Mouse (Mus musculus) myocyte (in vitro differentiated cells): Measurements from ENCODE around the gene Pcmtd2. TPM values are rescaled to one million over a fixed set of nuclear protein-coding genes. Genes with fewer than 3 reads are reported as not detected.

Experiments used
- H3K27me3 ChIP-seq: one replicate; pipeline ENCODE4 v1.6.1; 2011; ENCODE audit not compliant: control insufficient read depth, insufficient read depth, insufficient read length
- H3K36me3 ChIP-seq: one replicate; pipeline ENCODE4 v1.6.1; 2011; ENCODE audit not compliant: control insufficient read depth, insufficient read depth
- H3K4me2 ChIP-seq: one replicate; pipeline ENCODE4 v1.6.1; 2011; ENCODE audit warnings: low read depth, control low read depth
- H3K4me3 ChIP-seq: one replicate; pipeline ENCODE4 v1.5.1; 2011; ENCODE audit warnings: mild to moderate bottlenecking, control low read depth, moderate library complexity
- H3K79me2 ChIP-seq: one replicate; pipeline ENCODE4 v1.6.1; 2011; ENCODE audit not compliant: control insufficient read depth, insufficient read depth
- H3ac ChIP-seq: one replicate; pipeline ENCODE4 v1.6.1; 2011; ENCODE audit not compliant: control insufficient read depth, insufficient read length
- CEBPB ChIP-seq: IDR thresholded peaks from 2 replicates; pipeline ENCODE4 v1.6.1; 2011; ENCODE audit warnings: mild to moderate bottlenecking, moderate library complexity; ENCODE audit not compliant: poor library complexity, insufficient read depth, severe bottlenecking
- E2F4 ChIP-seq: IDR thresholded peaks from one replicate; pipeline ENCODE4 v1.6.1; 2011; ENCODE audit warnings: mild to moderate bottlenecking, control low read depth, moderate library complexity; ENCODE audit not compliant: insufficient read depth
- MAX ChIP-seq: IDR thresholded peaks from one replicate; pipeline ENCODE4 v1.6.1; 2011; ENCODE audit warnings: low read depth, mild to moderate bottlenecking, control low read depth
- MYOD1 ChIP-seq, 3 experiments: IDR thresholded peaks; one replicate each; pipeline ENCODE4 v1.6.1; 2011; ENCODE audit warnings: control low read depth in 2 of 3, low read depth in 2 of 3, mild to moderate bottlenecking in 2 of 3, moderate library complexity in 1 of 3; ENCODE audit not compliant: insufficient read length in 2 of 3, control insufficient read depth in 1 of 3
- MYOG ChIP-seq, 3 experiments: IDR thresholded peaks; one replicate each; pipeline ENCODE4 v1.6.1; 2011; ENCODE audit warnings: control low read depth in 2 of 3, low read depth in 2 of 3, mild to moderate bottlenecking in 2 of 3; ENCODE audit not compliant: insufficient read length in 2 of 3, control insufficient read depth in 1 of 3, insufficient read depth in 1 of 3
- POLR2A ChIP-seq: IDR thresholded peaks from one replicate; pipeline ENCODE4 v1.6.1; 2011; ENCODE audit warnings: low read depth, mild to moderate bottlenecking, control low read depth, moderate library complexity; ENCODE audit not compliant: insufficient read length
- POLR2AphosphoS2 ChIP-seq: IDR thresholded peaks from one replicate; pipeline ENCODE4 v1.6.1; 2011; ENCODE audit warnings: low read depth, control low read depth; ENCODE audit not compliant: insufficient read length
- REST ChIP-seq: IDR thresholded peaks from one replicate; pipeline ENCODE4 v1.6.1; 2011; ENCODE audit warnings: mild to moderate bottlenecking, control low read depth, moderate library complexity; ENCODE audit not compliant: insufficient read depth, insufficient read length
- SRF ChIP-seq: IDR thresholded peaks from one replicate; pipeline ENCODE4 v1.6.1; 2011; ENCODE audit warnings: low read depth; ENCODE audit not compliant: control insufficient read depth, insufficient read length
- TCF12 ChIP-seq: IDR thresholded peaks from one replicate; pipeline ENCODE4 v1.6.1; 2011; ENCODE audit warnings: mild to moderate bottlenecking, control low read depth; ENCODE audit not compliant: poor library complexity, insufficient read depth, severe bottlenecking
- TCF3 ChIP-seq: IDR thresholded peaks from one replicate; pipeline ENCODE4 v1.6.1; 2011; ENCODE audit warnings: low read depth, control low read depth; ENCODE audit not compliant: insufficient read length
- USF1 ChIP-seq: IDR thresholded peaks from one replicate; pipeline ENCODE4 v1.6.1; 2011; ENCODE audit warnings: low read depth, mild to moderate bottlenecking, control low read depth, moderate library complexity
- polyA plus RNA-seq: library from polyadenylated mRNA; unstranded; fragments of >200 nt; fragmentation: generic; extraction: Trizol; gene quantifications from one replicate; pipeline ENCODE4 v1.2.1, GENCODE M21; 2012; ENCODE audit warnings: missing spikeins

Gene Pcmtd2
- polyA plus RNA-seq, 1 experiment = 8.5 TPM

DNA sequence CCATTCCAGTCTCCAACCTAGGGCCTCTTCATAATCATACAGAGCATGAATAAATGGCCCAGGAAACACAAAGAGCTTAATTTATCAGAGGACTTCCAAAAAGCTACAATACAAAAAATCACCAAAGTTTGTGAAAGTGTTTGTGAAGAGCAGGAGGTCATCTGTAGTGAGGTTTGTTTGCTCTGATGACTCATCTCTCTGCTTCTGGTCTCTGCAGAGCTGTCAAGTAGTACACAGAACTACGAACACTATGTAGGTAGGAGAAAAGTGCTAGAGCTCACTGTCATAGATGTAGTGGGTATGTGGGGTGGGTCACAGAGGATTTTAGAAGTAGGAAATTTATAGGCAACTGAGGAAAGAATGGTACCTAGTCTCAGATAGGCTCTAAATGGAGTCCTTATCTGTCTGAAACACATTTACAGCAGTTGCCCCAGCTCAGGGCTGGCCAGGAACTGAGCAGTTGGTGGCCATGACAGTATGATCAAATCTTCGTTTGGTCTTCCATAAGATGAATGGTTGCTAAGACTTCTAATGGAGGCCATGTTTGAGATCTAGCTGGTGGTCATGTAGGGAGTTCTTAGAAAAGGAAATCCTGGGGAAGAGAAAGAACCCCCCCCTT, 8.5 kb upstream of the Pcmtd2 start:
- no peaks in the 10 kb centered on the region for H3K79me2 ChIP-seq
- no peaks in the 10 kb centered on the region for H3K36me3 ChIP-seq
- no peaks in the 10 kb centered on the region for H3K27me3 ChIP-seq
- no peak overlapping the region for H3ac ChIP-seq
- no peak overlapping the region for H3K4me3 ChIP-seq
- no peak overlapping the region for H3K4me2 ChIP-seq
- TF ChIP-seq REST = no peak
- TF ChIP-seq SRF = no peak
- no peak for TF ChIP-seq E2F4
- TF ChIP-seq MYOD1 (IDR thresholded peaks at IDR 0.05; ENCODE audit: control insufficient read depth in 1 of 3, insufficient read length in 2 of 3, low read depth in 2 of 3) = no peak
- no peak for TF ChIP-seq USF1

DNA sequence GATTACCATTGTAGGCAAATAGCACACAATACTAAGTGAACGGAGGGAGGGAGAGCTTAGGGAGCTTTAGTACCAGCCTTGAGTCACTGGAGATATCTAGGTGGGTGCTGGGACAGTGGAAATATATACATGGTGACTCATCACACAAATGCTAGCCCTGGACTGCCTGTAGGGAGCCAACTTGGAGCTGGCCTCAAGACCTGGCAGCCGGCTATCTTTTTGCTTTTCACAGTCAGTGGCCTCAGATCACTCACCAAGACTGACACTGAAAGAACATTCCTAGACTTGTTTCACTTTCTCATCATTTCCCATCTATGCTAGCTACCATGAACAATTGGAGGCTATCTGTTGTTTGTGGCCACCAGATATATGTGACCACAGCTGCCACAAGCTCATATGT, 4.9 kb upstream of the Pcmtd2 start:
- Histone ChIP-seq H3ac (no peak overlapping the region), H3K36me3 (no peaks in the 10 kb centered on the region), H3K4me3 (no peak overlapping the region), H3K4me2 (peak overlapping the region; percentile 44), H3K79me2 (no peaks in the 10 kb centered on the region), H3K27me3 (no peaks in the 10 kb centered on the region)
- TF ChIP-seq MYOG (IDR thresholded peaks at IDR 0.05; ENCODE audit: control insufficient read depth in 1 of 3, insufficient read depth in 1 of 3, insufficient read length in 2 of 3, low read depth in 2 of 3) (peak in 1 of 3 experiments; percentile 4), SRF (no peak)

DNA sequence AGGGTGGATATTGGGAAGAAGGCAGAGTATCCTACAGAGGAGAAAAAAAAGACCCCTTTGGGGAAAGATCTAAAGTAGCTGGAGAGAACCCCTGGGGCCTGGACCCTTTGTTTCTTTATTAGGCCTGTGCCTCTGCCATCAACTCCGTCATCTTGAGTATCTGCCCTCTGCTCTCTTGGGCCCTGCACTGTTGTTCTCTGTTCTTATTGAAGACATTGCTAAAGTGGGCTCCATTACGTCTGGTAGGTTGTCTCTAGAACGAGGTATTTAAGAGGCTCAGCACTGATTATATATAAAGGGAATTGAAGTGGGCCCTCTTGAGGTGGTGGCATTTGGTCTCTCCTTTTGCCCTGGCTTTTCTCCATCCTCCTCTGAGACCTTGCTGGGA, 633 bp downstream of the Pcmtd2 start:
- peak overlapping the region; percentile 77 for H3K4me3 ChIP-seq
- peak overlapping the region; percentile 39 for H3ac ChIP-seq
- no peaks in the 10 kb centered on the region for H3K36me3 ChIP-seq
- peak overlapping the region; percentile 90 for H3K4me2 ChIP-seq
- TF ChIP-seq CEBPB (no peak), E2F4 (no peak), USF1 (no peak), TCF12 (no peak), POLR2A (no peak), MYOG (IDR thresholded peaks at IDR 0.05; ENCODE audit: control insufficient read depth in 1 of 3, insufficient read depth in 1 of 3, insufficient read length in 2 of 3, low read depth in 2 of 3) (no peak), SRF (no peak), MAX (no peak)
- no peaks in the 10 kb centered on the region for H3K79me2 ChIP-seq
- no peaks in the 10 kb centered on the region for H3K27me3 ChIP-seq

DNA sequence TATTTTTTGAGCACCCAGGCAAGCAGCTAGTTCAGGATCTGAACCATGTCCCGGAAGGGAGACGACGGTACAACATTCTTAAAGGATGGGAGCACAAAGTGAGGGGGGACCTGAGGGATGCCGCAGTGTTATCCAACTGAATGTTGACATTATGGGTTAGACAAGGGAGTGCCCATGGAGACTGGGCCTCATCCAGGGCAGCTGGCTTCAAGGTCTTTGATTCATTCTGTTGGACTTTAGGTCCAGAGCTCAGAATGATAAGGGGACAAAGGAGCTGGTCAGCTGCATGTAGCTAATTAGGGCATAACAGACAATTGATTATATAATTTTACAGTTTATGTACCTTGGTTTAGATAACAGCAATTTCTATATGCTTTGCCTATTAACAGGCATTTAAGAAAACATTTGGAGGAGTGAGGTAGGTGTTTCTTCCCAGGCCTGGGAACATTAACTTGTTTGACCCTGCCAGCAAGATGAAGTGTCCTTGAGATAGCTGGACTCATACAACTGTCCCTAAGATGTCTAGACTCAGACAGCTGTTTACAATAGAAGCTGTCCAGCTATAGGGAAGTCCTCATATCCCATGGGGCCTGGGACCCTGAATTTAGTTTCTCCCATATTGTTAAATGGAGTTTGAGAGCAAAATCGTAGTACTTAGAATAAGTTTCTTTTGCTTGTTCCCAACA, 8.2 kb downstream of the Pcmtd2 start:
- no peak overlapping the region for H3K4me2 ChIP-seq
- no peak overlapping the region for H3ac ChIP-seq
- H3K79me2 ChIP-seq = no peaks in the 10 kb centered on the region
- peaks cover 41% of the 10 kb centered on the region for H3K36me3 ChIP-seq
- TF ChIP-seq USF1 = no peak
- TF ChIP-seq E2F4 = no peak
- no peak for TF ChIP-seq CEBPB
- no peak for TF ChIP-seq TCF3
- no peak for TF ChIP-seq MYOD1 (IDR thresholded peaks at IDR 0.05; ENCODE audit: control insufficient read depth in 1 of 3, insufficient read length in 2 of 3, low read depth in 2 of 3)
- TF ChIP-seq TCF12 = no peak
- no peak for TF ChIP-seq SRF
- no peak for TF ChIP-seq POLR2A
- TF ChIP-seq REST = no peak
- TF ChIP-seq MYOG (IDR thresholded peaks at IDR 0.05; ENCODE audit: control insufficient read depth in 1 of 3, insufficient read depth in 1 of 3, insufficient read length in 2 of 3, low read depth in 2 of 3) = no peak
- no peak for TF ChIP-seq POLR2AphosphoS2
- TF ChIP-seq MAX = no peak
- H3K4me3 ChIP-seq = no peak overlapping the region
- H3K27me3 ChIP-seq = no peaks in the 10 kb centered on the region

DNA sequence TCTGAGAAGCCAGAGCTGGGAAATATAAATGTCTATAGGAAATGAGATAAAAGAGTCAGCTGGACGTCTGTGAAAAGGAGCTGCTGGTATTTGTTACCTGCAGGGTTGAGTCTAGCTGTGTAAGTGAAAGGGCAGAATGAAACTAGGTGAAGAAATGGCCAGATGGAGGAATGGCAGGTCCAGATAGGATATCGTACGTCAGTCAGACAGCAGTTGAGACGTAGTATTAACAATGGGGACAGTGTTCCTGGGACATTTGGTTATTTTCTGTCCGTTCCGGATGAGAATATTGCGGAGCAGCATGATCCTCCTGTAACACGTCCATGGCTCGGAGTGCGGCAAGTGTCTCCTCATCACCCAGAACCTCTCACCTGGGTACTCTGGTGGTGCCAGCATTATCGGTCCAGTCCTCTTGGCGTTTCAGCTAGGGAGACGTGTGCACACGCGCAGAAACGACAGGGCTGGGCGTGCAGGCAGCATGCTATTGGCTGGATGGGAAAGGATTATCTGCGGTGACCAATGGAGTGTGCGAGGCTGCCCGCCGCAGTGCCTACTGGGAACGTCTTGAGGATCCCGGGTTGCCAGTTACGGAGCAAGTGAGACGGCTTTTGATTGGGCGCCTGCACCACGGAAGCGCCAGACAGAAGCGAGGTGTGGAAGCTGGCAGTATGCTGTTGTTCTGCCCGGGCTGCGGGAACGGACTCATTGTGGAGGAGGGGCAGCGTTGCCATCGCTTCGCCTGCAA, 26.3 kb downstream of the Pcmtd2 start, which contains the start of gene Polr3k:
Gene Polr3k (plus strand): TSS at position 547 of the 745 bp plus-strand sequence.
- H3K79me2 ChIP-seq = peaks cover 13% of the 10 kb centered on the region
- H3K36me3 ChIP-seq = peaks cover 5% of the 10 kb centered on the region
- peak within 1 kb of the TSS; percentile 69 for H3ac ChIP-seq
- H3K27me3 ChIP-seq = no peaks in the 10 kb centered on the region
- H3K4me2 ChIP-seq = peak within 1 kb of the TSS; percentile 86
- TF ChIP-seq POLR2A = peak; percentile 79
- no peak for TF ChIP-seq MYOG (IDR thresholded peaks at IDR 0.05; ENCODE audit: control insufficient read depth in 1 of 3, insufficient read depth in 1 of 3, insufficient read length in 2 of 3, low read depth in 2 of 3)
- TF ChIP-seq MYOD1 (IDR thresholded peaks at IDR 0.05; ENCODE audit: control insufficient read depth in 1 of 3, insufficient read length in 2 of 3, low read depth in 2 of 3) = no peak
- TF ChIP-seq MAX = no peak
- TF ChIP-seq E2F4 = peak; percentile 11
- TF ChIP-seq POLR2AphosphoS2 = peak; percentile 74
- peak; percentile 56 for TF ChIP-seq SRF
- H3K4me3 ChIP-seq = peak within 1 kb of the TSS; percentile 74
